Mouse (Mus musculus): ENCODE data around the gene Tspan13. TPM values are rescaled to one million over a fixed set of nuclear protein-coding genes. Genes with fewer than 3 reads are reported as not detected.

Gene Tspan13
- polyA plus RNA-seq, 1 experiment = 294 TPM

GRCm38 (mm10) chr12:36013216-36013910, 28.9 kb downstream of the Tspan13 start:
- 92% methylated on average over 7 of the region's 7 CpGs for WGBS
- no peak overlapping the region for H3K27ac ChIP-seq (ENCODE audit: control insufficient read depth, insufficient read depth, low read length)
- no peak for DNase-seq
- no peaks in the 10 kb centered on the region for H3K27me3 ChIP-seq (ENCODE audit: control insufficient read depth, insufficient read depth, low read length)
- no peak overlapping the region for H3K4me3 ChIP-seq (ENCODE audit: control insufficient read depth, insufficient read depth, low read length)
- peaks cover 8% of the 10 kb centered on the region; the same call in 1 of the 2 replicates for H3K36me3 ChIP-seq (ENCODE audit: control insufficient read depth, insufficient read depth, low read length)
- no peaks in the 10 kb centered on the region for H3K4me1 ChIP-seq (replicated peaks; ENCODE audit: control insufficient read depth, insufficient read depth, low read length)
- no peak for TF ChIP-seq POLR2A (IDR thresholded peaks at IDR 0.05; ENCODE audit: control insufficient read depth, extremely low read depth, insufficient read depth, low read length, poor library complexity)
- TF ChIP-seq CTCF (IDR thresholded peaks at IDR 0.05; ENCODE audit: borderline replicate concordance, control insufficient read depth, extremely low read depth, insufficient read depth, low read length, poor library complexity) = no peak

- no peak overlapping the region for H3K27ac ChIP-seq (ENCODE audit: control insufficient read depth, insufficient read depth, low read length)
Observed at GRCm38 (mm10) chr12:36008364-36009047, 33.8 kb downstream of the Tspan13 start.

GRCm38 (mm10) chr12:36007581-36007980, 34.7 kb downstream of the Tspan13 start:
- Histone ChIP-seq H3K4me1 (replicated peaks; ENCODE audit: control insufficient read depth, insufficient read depth, low read length) (no peaks in the 10 kb centered on the region), H3K27ac (ENCODE audit: control insufficient read depth, insufficient read depth, low read length) (no peak overlapping the region), H3K27me3 (ENCODE audit: control insufficient read depth, insufficient read depth, low read length) (no peaks in the 10 kb centered on the region), H3K36me3 (ENCODE audit: control insufficient read depth, insufficient read depth, low read length) (no peaks in the 10 kb centered on the region), H3K4me3 (ENCODE audit: control insufficient read depth, insufficient read depth, low read length) (no peak overlapping the region)
- DNase-seq = no peak
- TF ChIP-seq POLR2A (IDR thresholded peaks at IDR 0.05; ENCODE audit: control insufficient read depth, extremely low read depth, insufficient read depth, low read length, poor library complexity) (no peak), CTCF (IDR thresholded peaks at IDR 0.05; ENCODE audit: borderline replicate concordance, control insufficient read depth, extremely low read depth, insufficient read depth, low read length, poor library complexity) (no peak)
- WGBS = 99% methylated on average over 2 of the region's 2 CpGs

More at GRCm38 (mm10) chr12:36008364-36009047, 33.8 kb downstream of the Tspan13 start:
- WGBS = 77% methylated on average over 6 of the region's 6 CpGs
- Histone ChIP-seq H3K4me1 (replicated peaks; ENCODE audit: control insufficient read depth, insufficient read depth, low read length) (no peaks in the 10 kb centered on the region), H3K36me3 (ENCODE audit: control insufficient read depth, insufficient read depth, low read length) (no peaks in the 10 kb centered on the region), H3K27me3 (ENCODE audit: control insufficient read depth, insufficient read depth, low read length) (no peaks in the 10 kb centered on the region), H3K4me3 (ENCODE audit: control insufficient read depth, insufficient read depth, low read length) (no peak overlapping the region)
- DNase-seq = no peak
- TF ChIP-seq CTCF (IDR thresholded peaks at IDR 0.05; ENCODE audit: borderline replicate concordance, control insufficient read depth, extremely low read depth, insufficient read depth, low read length, poor library complexity) = no peak
- no peak for TF ChIP-seq POLR2A (IDR thresholded peaks at IDR 0.05; ENCODE audit: control insufficient read depth, extremely low read depth, insufficient read depth, low read length, poor library complexity)

- H3K4me3 ChIP-seq (ENCODE audit: control insufficient read depth, insufficient read depth, low read length) = no peak overlapping the region
- no peak overlapping the region for H3K27ac ChIP-seq (ENCODE audit: control insufficient read depth, insufficient read depth, low read length)
- no peak for DNase-seq
- TF ChIP-seq CTCF (IDR thresholded peaks at IDR 0.05; ENCODE audit: borderline replicate concordance, control insufficient read depth, extremely low read depth, insufficient read depth, low read length, poor library complexity) (no peak), POLR2A (IDR thresholded peaks at IDR 0.05; ENCODE audit: control insufficient read depth, extremely low read depth, insufficient read depth, low read length, poor library complexity) (no peak)
- H3K36me3 ChIP-seq (ENCODE audit: control insufficient read depth, insufficient read depth, low read length) = no peaks in the 10 kb centered on the region
- WGBS = 96% methylated on average over 4 of the region's 4 CpGs
- H3K4me1 ChIP-seq (replicated peaks; ENCODE audit: control insufficient read depth, insufficient read depth, low read length) = no peaks in the 10 kb centered on the region
- H3K27me3 ChIP-seq (ENCODE audit: control insufficient read depth, insufficient read depth, low read length) = no peaks in the 10 kb centered on the region
Observed at GRCm38 (mm10) chr12:36004714-36005113, 37.6 kb downstream of the Tspan13 start.

- peak; percentile 20 for DNase-seq
- WGBS = 31% methylated on average over 5 of the region's 5 CpGs
- no peak for TF ChIP-seq POLR2A (IDR thresholded peaks at IDR 0.05; ENCODE audit: control insufficient read depth, extremely low read depth, insufficient read depth, low read length, poor library complexity)
- no peak for TF ChIP-seq CTCF (IDR thresholded peaks at IDR 0.05; ENCODE audit: borderline replicate concordance, control insufficient read depth, extremely low read depth, insufficient read depth, low read length, poor library complexity)
- no peaks in the 10 kb centered on the region for H3K4me1 ChIP-seq (replicated peaks; ENCODE audit: control insufficient read depth, insufficient read depth, low read length)
- no peak overlapping the region for H3K4me3 ChIP-seq (ENCODE audit: control insufficient read depth, insufficient read depth, low read length)
- no peak overlapping the region for H3K27ac ChIP-seq (ENCODE audit: control insufficient read depth, insufficient read depth, low read length)
- no peaks in the 10 kb centered on the region for H3K36me3 ChIP-seq (ENCODE audit: control insufficient read depth, insufficient read depth, low read length)
- no peaks in the 10 kb centered on the region for H3K27me3 ChIP-seq (ENCODE audit: control insufficient read depth, insufficient read depth, low read length)
Observed at GRCm38 (mm10) chr12:35995799-35996198, 46.5 kb downstream of the Tspan13 start.

- Histone ChIP-seq H3K27me3 (ENCODE audit: control insufficient read depth, insufficient read depth, low read length) (no peaks in the 10 kb centered on the region), H3K4me3 (ENCODE audit: control insufficient read depth, insufficient read depth, low read length) (no peak overlapping the region), H3K36me3 (ENCODE audit: control insufficient read depth, insufficient read depth, low read length) (no peaks in the 10 kb centered on the region), H3K4me1 (replicated peaks; ENCODE audit: control insufficient read depth, insufficient read depth, low read length) (no peaks in the 10 kb centered on the region), H3K27ac (ENCODE audit: control insufficient read depth, insufficient read depth, low read length) (no peak overlapping the region)
- no peak for DNase-seq
- TF ChIP-seq CTCF (IDR thresholded peaks at IDR 0.05; ENCODE audit: borderline replicate concordance, control insufficient read depth, extremely low read depth, insufficient read depth, low read length, poor library complexity) = no peak
- TF ChIP-seq POLR2A (IDR thresholded peaks at IDR 0.05; ENCODE audit: control insufficient read depth, extremely low read depth, insufficient read depth, low read length, poor library complexity) = no peak
Observed at GRCm38 (mm10) chr12:35994098-35994497, 48.2 kb downstream of the Tspan13 start.

Data from thymus, adult 2 months (tissue).